Mouse (Mus musculus): ENCODE measurements around the gene Popdc3. TPM values are rescaled to one million over a fixed set of nuclear protein-coding genes. Genes with fewer than 3 reads are reported as not detected.

The Popdc3 gene
- polyA plus RNA-seq, 1 experiment from 2014 or later: 0.54 TPM

DNA sequence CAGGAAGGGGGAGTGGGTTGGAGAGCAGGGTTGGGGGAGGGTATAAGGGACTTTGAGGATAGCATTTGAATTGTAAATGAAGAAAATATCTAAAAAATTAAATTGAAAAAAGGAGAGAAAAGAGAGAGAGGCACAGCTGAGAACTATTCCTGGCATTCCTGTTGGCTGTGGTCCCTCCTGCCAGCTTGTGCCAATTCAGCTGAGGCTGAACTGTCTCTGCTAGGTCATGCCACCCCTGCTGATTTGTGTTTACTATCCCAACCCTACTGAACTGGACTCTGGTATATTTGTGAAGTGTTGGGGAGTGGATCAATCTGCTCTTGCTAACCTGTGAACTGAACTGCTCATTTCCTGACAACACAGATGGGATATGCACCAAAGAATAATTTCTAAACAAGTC, 32.3 kb downstream of the Popdc3 start:
- Histone ChIP-seq H3K27me3 (no peaks in the 10 kb centered on the region), H3K27ac (no peak overlapping the region), H3K36me3 (no peaks in the 10 kb centered on the region), H3K4me1 (replicated peaks) (no peaks in the 10 kb centered on the region), H3K9me3 (no peaks in the 10 kb centered on the region), H3K4me3 (replicated peaks) (no peak overlapping the region), H3K9ac (replicated peaks) (no peak overlapping the region), H3K4me2 (replicated peaks) (no peak overlapping the region)
- ATAC-seq: no peak

DNA sequence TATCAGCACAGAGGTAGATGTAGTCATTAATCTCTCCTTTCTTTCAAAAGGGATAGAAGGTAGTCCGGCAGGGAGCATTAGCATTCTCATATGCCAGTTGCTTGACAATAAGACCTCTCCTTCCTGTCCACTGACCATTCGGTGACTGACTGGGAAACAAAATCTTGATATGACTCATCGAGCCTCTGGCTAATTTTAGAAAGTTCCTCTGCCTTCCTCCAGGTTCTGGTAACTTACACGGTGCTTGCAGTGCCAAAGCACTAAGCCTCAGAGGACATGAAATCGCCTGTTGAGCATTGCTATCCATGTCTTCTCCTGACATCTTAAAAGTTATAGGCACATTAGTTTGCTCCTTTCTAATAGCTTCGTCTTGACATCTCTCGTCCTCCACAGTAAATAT, 38.8 kb downstream of the Popdc3 start:
- H3K9me3 ChIP-seq: no peaks in the 10 kb centered on the region
- no peak overlapping the region for H3K4me3 ChIP-seq (replicated peaks)
- H3K27ac ChIP-seq: no peak overlapping the region
- no peaks in the 10 kb centered on the region for H3K27me3 ChIP-seq
- H3K4me1 ChIP-seq (replicated peaks): no peaks in the 10 kb centered on the region
- H3K36me3 ChIP-seq: no peaks in the 10 kb centered on the region
- no peak overlapping the region for H3K9ac ChIP-seq (replicated peaks)
- no peak for ATAC-seq
- no peak overlapping the region for H3K4me2 ChIP-seq (replicated peaks)
- 88% methylated on average over 7 of the region's 7 CpGs for WGBS

GRCm38 (mm10) chr10:45229954-45230353, 52.1 kb downstream of the Popdc3 start:
- 23% methylated on average over 4 of the region's 4 CpGs for WGBS
- H3K4me2 ChIP-seq (replicated peaks): no peak overlapping the region
- H3K4me3 ChIP-seq (replicated peaks): no peak overlapping the region
- H3K4me1 ChIP-seq (replicated peaks): peaks cover 15% of the 10 kb centered on the region
- no peaks in the 10 kb centered on the region for H3K27me3 ChIP-seq
- H3K9ac ChIP-seq (replicated peaks): no peak overlapping the region
- no peaks in the 10 kb centered on the region for H3K9me3 ChIP-seq
- H3K36me3 ChIP-seq: no peaks in the 10 kb centered on the region
- ATAC-seq: peak; percentile 77
- peak overlapping the region; percentile 1; the same call in 1 of the 2 replicates for H3K27ac ChIP-seq

GRCm38 (mm10) chr10:45233351-45233750, 55.5 kb downstream of the Popdc3 start:
- H3K4me3 ChIP-seq (replicated peaks): no peak overlapping the region
- no peak overlapping the region for H3K4me2 ChIP-seq (replicated peaks)
- H3K9ac ChIP-seq (replicated peaks): no peak overlapping the region
- H3K9me3 ChIP-seq: no peaks in the 10 kb centered on the region
- H3K27me3 ChIP-seq: no peaks in the 10 kb centered on the region
- ATAC-seq: no peak
- no peaks in the 10 kb centered on the region for H3K36me3 ChIP-seq
- H3K27ac ChIP-seq: no peak overlapping the region
- peaks cover 15% of the 10 kb centered on the region for H3K4me1 ChIP-seq (replicated peaks)
- WGBS: 66% methylated on average over 6 of the region's 6 CpGs

DNA sequence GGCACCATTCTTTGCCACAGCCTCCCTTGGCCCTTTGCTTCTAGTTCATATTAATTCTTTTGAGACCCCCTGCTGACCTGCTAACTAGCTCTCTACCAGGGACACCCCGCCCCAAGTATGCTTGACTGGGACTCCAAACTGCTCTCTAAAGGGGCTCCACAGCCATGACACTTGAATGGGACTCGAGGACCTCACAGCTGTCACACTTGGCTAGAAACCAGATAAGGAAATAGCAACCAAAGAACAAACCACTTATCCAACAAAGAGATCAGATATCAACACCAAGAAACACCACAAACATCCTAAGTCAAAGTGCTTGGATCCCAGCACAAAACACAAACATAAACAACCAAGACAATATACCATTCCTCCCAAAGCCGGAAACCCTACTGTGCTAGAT, 58.4 kb downstream of the Popdc3 start:
- WGBS: 44% methylated on average over 3 of the region's 3 CpGs
- H3K4me3 ChIP-seq (replicated peaks): no peak overlapping the region
- H3K36me3 ChIP-seq: no peaks in the 10 kb centered on the region
- H3K4me1 ChIP-seq (replicated peaks): no peaks in the 10 kb centered on the region
- H3K9me3 ChIP-seq: no peaks in the 10 kb centered on the region
- H3K9ac ChIP-seq (replicated peaks): no peak overlapping the region
- no peak overlapping the region for H3K4me2 ChIP-seq (replicated peaks)
- ATAC-seq: no peak
- no peak overlapping the region for H3K27ac ChIP-seq
- no peaks in the 10 kb centered on the region for H3K27me3 ChIP-seq

DNA sequence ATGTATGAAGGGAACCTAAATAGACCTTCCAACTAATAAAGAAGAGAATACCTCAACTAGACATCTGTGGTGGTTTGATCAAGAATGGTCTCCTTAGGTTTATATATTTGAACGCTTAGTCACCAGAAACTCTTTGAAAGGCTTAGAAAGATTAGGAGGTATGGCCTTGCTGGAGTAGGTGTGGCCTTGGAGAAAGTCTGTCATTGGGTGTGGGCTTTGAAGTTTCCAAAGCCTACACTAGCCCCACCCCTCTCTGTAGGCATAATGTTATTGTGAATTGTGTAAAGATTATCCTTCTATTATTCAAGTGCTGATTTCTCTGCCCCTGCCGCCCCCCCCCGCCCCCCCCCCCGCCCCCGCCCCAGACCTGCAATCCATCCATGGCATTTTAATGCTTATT, 59.6 kb downstream of the Popdc3 start:
- H3K27ac ChIP-seq: no peak overlapping the region
- H3K4me3 ChIP-seq (replicated peaks): no peak overlapping the region
- ATAC-seq: no peak
- no peak overlapping the region for H3K9ac ChIP-seq (replicated peaks)
- H3K9me3 ChIP-seq: no peaks in the 10 kb centered on the region
- no peak overlapping the region for H3K4me2 ChIP-seq (replicated peaks)
- H3K36me3 ChIP-seq: no peaks in the 10 kb centered on the region
- H3K27me3 ChIP-seq: no peaks in the 10 kb centered on the region
- H3K4me1 ChIP-seq (replicated peaks): no peaks in the 10 kb centered on the region
- 74% methylated on average over 5 of the region's 5 CpGs for WGBS

DNA sequence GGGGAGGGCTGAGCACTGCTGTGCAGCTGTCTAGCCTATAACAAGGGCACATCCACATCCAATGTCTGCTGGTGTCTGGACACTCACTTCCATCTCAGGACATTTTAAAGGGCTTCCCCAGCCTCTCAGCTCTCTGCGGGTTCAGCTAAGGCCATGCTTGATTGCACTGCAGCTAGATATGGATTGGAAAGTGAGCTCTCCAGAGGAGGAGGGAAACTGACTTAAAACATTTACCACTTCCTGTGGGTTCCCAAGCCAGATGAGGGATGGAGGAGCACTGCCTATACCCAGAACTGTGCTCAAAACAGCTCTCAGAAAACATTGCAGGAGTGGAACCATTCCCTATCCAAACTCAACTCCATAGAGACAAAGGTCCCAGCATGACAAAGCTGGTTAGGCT, 82.6 kb downstream of the Popdc3 start:
- 94% methylated on average over 1 of the region's 1 CpGs for WGBS

DNA sequence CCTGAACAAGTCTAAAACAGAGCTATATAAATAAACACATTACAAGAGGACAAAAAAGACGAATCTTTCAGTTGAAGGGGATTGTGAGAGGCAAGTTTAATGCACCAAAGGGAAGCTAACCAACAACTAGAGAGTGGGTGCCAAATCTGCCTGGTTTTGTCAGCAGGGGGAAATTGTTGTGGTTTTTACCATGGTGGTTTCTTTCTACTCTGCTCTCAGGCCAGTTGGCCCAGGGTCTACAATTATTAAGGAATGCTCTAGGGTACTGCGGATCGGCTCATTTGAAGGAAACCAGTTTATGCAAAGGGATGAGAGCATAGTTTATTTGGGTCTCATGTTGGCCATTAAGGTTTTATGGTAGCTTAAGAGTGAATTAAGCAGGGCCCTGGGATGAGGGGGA, 84.2 kb downstream of the Popdc3 start:
- ATAC-seq: no peak
- Histone ChIP-seq H3K4me3 (replicated peaks) (no peak overlapping the region), H3K27ac (no peak overlapping the region), H3K27me3 (no peaks in the 10 kb centered on the region), H3K4me2 (replicated peaks) (no peak overlapping the region), H3K9me3 (no peaks in the 10 kb centered on the region), H3K4me1 (replicated peaks) (no peaks in the 10 kb centered on the region), H3K9ac (replicated peaks) (no peak overlapping the region), H3K36me3 (no peaks in the 10 kb centered on the region)
- 93% methylated on average over 3 of the region's 3 CpGs for WGBS

More for the DNA sequence above, 82.6 kb downstream of the Popdc3 start:
- H3K36me3 ChIP-seq: no peaks in the 10 kb centered on the region
- H3K9me3 ChIP-seq: peaks cover 8% of the 10 kb centered on the region
- H3K4me3 ChIP-seq (replicated peaks): no peak overlapping the region
- no peak overlapping the region for H3K4me2 ChIP-seq (replicated peaks)
- H3K9ac ChIP-seq (replicated peaks): no peak overlapping the region
- no peak for ATAC-seq
- H3K27me3 ChIP-seq: no peaks in the 10 kb centered on the region
- no peak overlapping the region for H3K27ac ChIP-seq
- no peaks in the 10 kb centered on the region for H3K4me1 ChIP-seq (replicated peaks)

GRCm38 (mm10) chr10:45276499-45276898, 98.6 kb downstream of the Popdc3 start:
- no peak for ATAC-seq

GRCm38 (mm10) chr10:45276995-45277394, 99.1 kb downstream of the Popdc3 start:
- Histone ChIP-seq H3K9ac (replicated peaks) (no peak overlapping the region), H3K4me3 (replicated peaks) (no peak overlapping the region), H3K36me3 (no peaks in the 10 kb centered on the region), H3K27me3 (no peaks in the 10 kb centered on the region), H3K9me3 (no peaks in the 10 kb centered on the region), H3K4me1 (replicated peaks) (no peaks in the 10 kb centered on the region), H3K4me2 (replicated peaks) (no peak overlapping the region), H3K27ac (no peak overlapping the region)
- WGBS: 92% methylated on average over 5 of the region's 5 CpGs
- ATAC-seq: no peak

More at GRCm38 (mm10) chr10:45276499-45276898, 98.6 kb downstream of the Popdc3 start:
- Histone ChIP-seq H3K27ac (no peak overlapping the region), H3K9ac (replicated peaks) (no peak overlapping the region), H3K4me3 (replicated peaks) (no peak overlapping the region), H3K4me2 (replicated peaks) (no peak overlapping the region), H3K4me1 (replicated peaks) (no peaks in the 10 kb centered on the region), H3K27me3 (no peaks in the 10 kb centered on the region), H3K9me3 (no peaks in the 10 kb centered on the region), H3K36me3 (no peaks in the 10 kb centered on the region)
- WGBS: 66% methylated on average over 3 of the region's 3 CpGs

DNA sequence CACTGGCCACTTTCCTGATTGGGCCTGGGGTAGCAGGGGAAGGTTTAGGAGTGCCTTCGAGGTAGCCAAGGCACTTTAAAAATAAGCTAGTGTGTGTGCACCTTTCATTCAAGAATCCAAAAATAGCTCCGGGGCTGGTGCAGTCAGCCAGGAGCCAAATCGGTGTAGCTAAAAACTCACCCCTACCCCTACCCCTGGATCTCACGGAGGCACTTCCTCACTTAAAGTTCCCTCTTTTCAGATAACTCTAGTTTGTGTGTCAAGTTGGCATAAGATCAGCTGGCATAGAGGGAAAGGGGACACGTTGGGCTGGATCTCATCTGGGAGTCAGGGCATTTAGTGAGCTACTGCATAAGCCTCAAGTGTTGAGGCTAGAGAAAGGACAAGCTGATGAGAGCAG, 107.8 kb downstream of the Popdc3 start:
- 85% methylated on average over 5 of the region's 5 CpGs for WGBS
- Histone ChIP-seq H3K36me3 (no peaks in the 10 kb centered on the region), H3K4me2 (replicated peaks) (no peak overlapping the region), H3K4me1 (replicated peaks) (peaks cover 8% of the 10 kb centered on the region), H3K9me3 (no peaks in the 10 kb centered on the region), H3K27ac (no peak overlapping the region), H3K4me3 (replicated peaks) (no peak overlapping the region), H3K27me3 (peaks cover 42% of the 10 kb centered on the region), H3K9ac (replicated peaks) (no peak overlapping the region)
- ATAC-seq: no peak

GRCm38 (mm10) chr10:45288351-45288750, 110.5 kb downstream of the Popdc3 start:
- Histone ChIP-seq H3K27ac (no peak overlapping the region), H3K4me2 (replicated peaks) (no peak overlapping the region), H3K4me3 (replicated peaks) (no peak overlapping the region), H3K9ac (replicated peaks) (no peak overlapping the region), H3K4me1 (replicated peaks) (peaks cover 8% of the 10 kb centered on the region), H3K36me3 (no peaks in the 10 kb centered on the region), H3K9me3 (no peaks in the 10 kb centered on the region), H3K27me3 (peaks cover 53% of the 10 kb centered on the region)
- 59% methylated on average over 7 of the region's 7 CpGs for WGBS
- ATAC-seq: no peak

DNA sequence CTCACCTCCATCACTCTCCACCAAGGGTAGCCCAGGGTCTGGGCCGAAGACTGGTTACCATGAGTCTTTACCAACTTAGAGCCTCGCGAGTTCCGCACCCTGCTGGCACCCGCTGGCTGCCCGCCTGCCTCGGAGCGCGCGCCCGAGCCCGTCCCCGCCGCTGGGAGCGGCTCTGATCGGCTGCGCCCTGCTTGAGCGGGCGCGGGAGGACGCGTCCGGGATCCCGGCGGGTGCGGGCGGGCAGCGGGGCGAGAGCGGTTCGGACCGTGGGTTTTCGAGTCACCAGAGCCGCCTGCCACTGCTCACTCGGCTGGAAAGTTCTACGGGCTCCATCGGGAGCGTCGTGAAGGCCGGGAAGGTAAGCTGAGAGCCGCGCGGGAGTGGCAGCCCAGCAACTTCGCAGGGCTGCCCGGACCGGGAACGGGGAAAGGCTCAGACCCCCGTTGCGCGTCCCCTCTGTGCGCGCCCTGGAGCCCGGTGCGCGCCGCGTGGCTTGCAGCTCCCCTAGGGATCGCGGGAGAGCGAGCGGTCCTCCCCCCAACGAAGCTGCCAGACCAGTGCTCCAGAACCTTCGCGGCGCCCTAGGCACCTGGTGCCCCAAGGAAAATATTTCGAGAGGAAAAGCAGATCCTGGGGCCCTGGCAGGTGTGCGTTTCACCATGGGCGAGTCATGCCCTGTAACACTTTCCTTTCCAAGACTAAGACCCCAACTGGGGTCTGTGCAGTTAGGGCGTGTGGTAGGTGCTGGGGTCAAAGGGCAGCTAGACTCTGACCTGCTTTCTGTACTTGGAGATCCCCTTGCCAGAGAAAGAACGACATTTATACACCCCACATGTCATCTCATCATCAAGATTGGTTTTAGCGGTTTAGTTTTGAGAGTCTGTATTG, 111.6 kb downstream of the Popdc3 start:
- peak overlapping the region; percentile 65 for H3K9ac ChIP-seq (replicated peaks)
- H3K36me3 ChIP-seq: no peaks in the 10 kb centered on the region
- H3K4me3 ChIP-seq (replicated peaks): peak overlapping the region; percentile 57
- H3K27ac ChIP-seq: no peak overlapping the region
- peaks cover 48% of the 10 kb centered on the region for H3K27me3 ChIP-seq
- ATAC-seq: peak; percentile 87
- H3K4me2 ChIP-seq (replicated peaks): peak overlapping the region; percentile 90
- H3K9me3 ChIP-seq: no peaks in the 10 kb centered on the region
- peaks cover 8% of the 10 kb centered on the region for H3K4me1 ChIP-seq (replicated peaks)
- 1% methylated on average over 71 of the region's 71 CpGs for WGBS

Data from midbrain, embryonic 13.5 days (tissue).